Mouse (Mus musculus) liver, postnatal 0 days (tissue): Measurements from ENCODE around the gene Ddr1.

Source experiments
- CTCF ChIP-seq: sonication (generic); IDR thresholded peaks from 2 replicates; pipeline ENCODE4 v1.5.1; 2016; ENCODE audit warnings: antibody characterized with exemption, low read depth
- EP300 ChIP-seq: IDR thresholded peaks from 2 replicates; pipeline ENCODE4 v1.6.1; 2016; ENCODE audit warnings: antibody characterized with exemption, low read depth, mild to moderate bottlenecking

- TF ChIP-seq CTCF (no peak), EP300 (no peak)
These were observed 12.1 kb downstream of the Ddr1 start for GRCm38 (mm10) chr17:35692368-35692767.
